Mouse (Mus musculus) heart, embryonic 15.5 days (tissue): ENCODE results near the gene Aadac. TPM values are rescaled to one million over a fixed set of nuclear protein-coding genes. Genes with fewer than 3 reads are reported as not detected.
A peak's percentile ranks its signal among the peaks of the same experiment; 100 is the strongest.

Source experiments
- ATAC-seq: fragments of 200-750 bp; cut with Nextera tagmentation; replicated peaks from 2 replicates; pipeline ENCODE4 v1.8.0; 2017; ENCODE audit warnings: low read depth, moderate TSS enrichment; ENCODE audit not compliant: insufficient number of reproducible peaks, insufficient read depth, low FRiP score
- H3K27ac ChIP-seq: fragments of 300-500 bp; sonication (generic); 2 replicates; pipeline ENCODE4 v1.5.1; 2015; ENCODE audit warnings: mild to moderate bottlenecking, inconsistent platforms
- H3K27me3 ChIP-seq: fragments of 300-500 bp; sonication (generic); 2 replicates; pipeline ENCODE4 v1.6.1; 2015; ENCODE audit warnings: inconsistent platforms
- H3K36me3 ChIP-seq: fragments of 300-500 bp; sonication (generic); 2 replicates; pipeline ENCODE4 v1.6.1; 2015; ENCODE audit warnings: mild to moderate bottlenecking, inconsistent platforms
- H3K4me1 ChIP-seq: fragments of 300-500 bp; sonication (generic); replicated peaks from 2 replicates; pipeline ENCODE4 v1.6.1; 2015; ENCODE audit warnings: inconsistent platforms
- H3K4me2 ChIP-seq: fragments of 300-500 bp; sonication (generic); 2 replicates; pipeline ENCODE4 v1.6.1; 2015; ENCODE audit warnings: inconsistent platforms, mild to moderate bottlenecking, moderate library complexity
- H3K4me3 ChIP-seq: fragments of 300-500 bp; sonication (generic); 2 replicates; pipeline ENCODE4 v1.5.1; 2015; ENCODE audit warnings: mild to moderate bottlenecking, inconsistent platforms
- H3K9ac ChIP-seq: fragments of 300-500 bp; sonication (generic); 2 replicates; pipeline ENCODE4 v1.6.1; 2015; ENCODE audit warnings: mild to moderate bottlenecking, inconsistent platforms
- H3K9me3 ChIP-seq: fragments of 300-500 bp; sonication (generic); replicated peaks from 2 replicates; pipeline ENCODE4 v1.6.1; 2016; ENCODE audit warnings: inconsistent platforms
- WGBS: fragments of 180-500 bp; shearing (Covaris S2); methylation state at CpG from one replicate; pipeline ENCODE4 v1.1.7; 2015; ENCODE audit warnings: mixed read lengths; 5-methylcytosine and 5-hydroxymethylcytosine counted together
- polyA plus RNA-seq: library from polyadenylated mRNA; unstranded; fragments of >200 nt; fragmentation: Nextera tagmentation; extraction: Ambion mirVana; gene quantifications from 2 replicates; pipeline ENCODE4 v1.2.1, GENCODE M21; 2015

Gene Aadac
- polyA plus RNA-seq, 1 experiment from 2014 or later, result 0.44 TPM

GRCm38 (mm10) chr3:60080572-60080971 lies 55.1 kb downstream of the Aadac start:
- no peak for ATAC-seq
- H3K9me3 ChIP-seq, result no peaks in the 10 kb centered on the region
- H3K36me3 ChIP-seq, result no peaks in the 10 kb centered on the region
- H3K4me1 ChIP-seq, result peaks cover 6% of the 10 kb centered on the region; the same call in 1 of the 2 replicates
- peak overlapping the region; percentile 4; the same call in 1 of the 2 replicates for H3K4me2 ChIP-seq
- H3K9ac ChIP-seq, result no peak overlapping the region
- no peak overlapping the region for H3K4me3 ChIP-seq
- H3K27ac ChIP-seq, result no peak overlapping the region
- 21% methylated on average over 4 of the region's 4 CpGs for WGBS
- no peaks in the 10 kb centered on the region for H3K27me3 ChIP-seq

GRCm38 (mm10) chr3:60081648-60082047 lies 56.1 kb downstream of the Aadac start, which contains the start of gene Sucnr1:
Gene Sucnr1 (plus strand): TSS chr3:60081869.
- no peak for ATAC-seq
- no peak within 1 kb of the TSS for H3K9ac ChIP-seq
- H3K36me3 ChIP-seq, result no peaks in the 10 kb centered on the region
- H3K4me3 ChIP-seq, result no peak within 1 kb of the TSS
- H3K27ac ChIP-seq, result no peak within 1 kb of the TSS
- peaks cover 6% of the 10 kb centered on the region; the same call in 1 of the 2 replicates for H3K4me1 ChIP-seq
- no peak within 1 kb of the TSS for H3K4me2 ChIP-seq
- no peaks in the 10 kb centered on the region for H3K27me3 ChIP-seq
- 49% methylated on average over 4 of the region's 4 CpGs for WGBS
- H3K9me3 ChIP-seq, result no peaks in the 10 kb centered on the region

- Histone ChIP-seq H3K4me2 (no peak overlapping the region), H3K9ac (no peak overlapping the region), H3K4me1 (peaks cover 6% of the 10 kb centered on the region; the same call in 1 of the 2 replicates), H3K9me3 (no peaks in the 10 kb centered on the region), H3K27ac (no peak overlapping the region), H3K27me3 (no peaks in the 10 kb centered on the region), H3K4me3 (no peak overlapping the region), H3K36me3 (no peaks in the 10 kb centered on the region)
- no peak for ATAC-seq
- 82% methylated on average over 3 of the region's 3 CpGs for whole genome bisulfite sequencing
These were observed 57.2 kb downstream of the Aadac start for GRCm38 (mm10) chr3:60082746-60083145.

GRCm38 (mm10) chr3:60085729-60086128 lies 60.2 kb downstream of the Aadac start:
- H3K27ac ChIP-seq, result no peak overlapping the region
- H3K27me3 ChIP-seq, result no peaks in the 10 kb centered on the region
- H3K4me1 ChIP-seq, result 0 out of 2 replicates have a peak, but pooled peaks cover 1% of the 10 kb centered on the region
- H3K4me2 ChIP-seq, result no peak overlapping the region
- H3K4me3 ChIP-seq, result no peak overlapping the region
- no peaks in the 10 kb centered on the region for H3K36me3 ChIP-seq
- H3K9ac ChIP-seq, result no peak overlapping the region
- H3K9me3 ChIP-seq, result no peaks in the 10 kb centered on the region
- WGBS, result 86% methylated on average over 2 of the region's 2 CpGs
- no peak for ATAC-seq

Other genes starting within 250 kb of the Aadac start
- gene Gm8298, start 164.7 kb upstream of the Aadac start, polyA plus RNA-seq, result not detected in 2 replicates
- gene C130079G13Rik, start 100.5 kb upstream of the Aadac start, polyA plus RNA-seq, result not detected in 2 replicates
- gene Aadacl2, start 19.0 kb upstream of the Aadac start, polyA plus RNA-seq, result not detected in 2 replicates
- gene Sucnr1, start 56.2 kb downstream of the Aadac start, polyA plus RNA-seq, result 0.09 and 0.15 TPM in 2 replicates